8 mouse cellular contexts compared by ENCODE assay signal in the genomic region with DNA sequence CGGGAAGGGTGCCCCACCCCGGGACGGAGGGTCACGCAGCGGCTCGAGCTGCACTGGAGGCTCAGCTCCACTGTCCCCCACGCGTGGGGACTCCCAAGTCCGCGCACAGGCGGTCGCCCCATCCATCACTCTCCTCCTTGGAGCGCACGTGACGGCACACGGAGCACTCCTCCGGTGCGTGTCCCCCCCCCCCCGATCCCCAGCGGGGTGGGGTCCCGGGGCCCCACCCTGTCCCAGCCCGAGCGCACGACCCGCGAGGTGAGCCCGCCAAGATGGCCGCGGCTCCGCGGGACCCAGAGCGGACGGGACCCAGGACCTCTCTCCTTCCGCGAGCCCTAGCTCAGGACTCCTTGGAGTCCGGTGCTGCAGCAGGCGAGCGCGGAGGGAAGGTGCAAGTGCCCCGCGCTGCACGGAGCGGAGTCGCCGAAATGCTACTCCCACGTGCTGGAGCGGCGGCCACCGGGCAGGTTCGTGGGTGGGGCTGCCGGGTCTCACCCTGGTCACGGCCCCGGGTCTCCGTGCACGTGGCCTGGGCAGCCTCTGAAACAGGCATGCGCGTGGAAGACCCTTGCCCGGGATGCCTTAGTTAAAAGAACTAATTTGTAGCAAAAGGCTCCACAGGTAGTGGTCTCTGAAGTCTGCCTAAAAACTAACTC. TPM values are rescaled to one million over a fixed set of nuclear protein-coding genes. Genes with fewer than 3 reads are reported as not detected.
DNase-seq lines count a peak whose midpoint lies in the region; ATAC-seq and TF ChIP-seq lines count a peak whose summit lies in the region.

No protein-coding gene starts in this region.

- peak overlapping the region; percentile 63 for H3K9ac ChIP-seq in hindbrain, postnatal 0 days (replicated peaks; ENCODE audit: low read length)
- peak overlapping the region; percentile 95 for H3K9ac ChIP-seq in liver, embryonic 14.5 days (replicated peaks)
- peak overlapping the region; percentile 83 for H3K9ac ChIP-seq in neural tube, embryonic 13.5 days

- TF ChIP-seq POLR2A in thymus, adult 2 months (IDR thresholded peaks at IDR 0.05; ENCODE audit: control insufficient read depth, extremely low read depth, insufficient read depth, low read length, poor library complexity) = no peak

- no peak for TF ChIP-seq CTCF in hindbrain, postnatal 0 days (IDR thresholded peaks at IDR 0.05; ENCODE audit: low read depth)
- no peak for TF ChIP-seq CTCF in liver, embryonic 14.5 days (IDR thresholded peaks at IDR 0.05; ENCODE audit: low read depth)
- no peak for TF ChIP-seq CTCF in thymus, adult 2 months (IDR thresholded peaks at IDR 0.05; ENCODE audit: borderline replicate concordance, control insufficient read depth, extremely low read depth, insufficient read depth, low read length, poor library complexity)

- no peaks in the 10 kb centered on the region for H3K9me3 ChIP-seq in hindbrain, postnatal 0 days (ENCODE audit: low read length)
- H3K9me3 ChIP-seq in liver, embryonic 14.5 days (ENCODE audit: control insufficient read depth, low read length) = no peaks in the 10 kb centered on the region
- H3K9me3 ChIP-seq in neural tube, embryonic 13.5 days = no peaks in the 10 kb centered on the region

- H3K4me1 ChIP-seq in hindbrain, postnatal 0 days (ENCODE audit: insufficient read depth, low read length) = peaks cover 14% of the 10 kb centered on the region; the same call in 1 of the 2 replicates
- H3K4me1 ChIP-seq in liver, embryonic 14.5 days (replicated peaks; ENCODE audit: control insufficient read depth in 2 of 2, insufficient read depth in 2 of 2, low read length in 1 of 2) = peaks cover 20 to 24% of the 10 kb centered on the region in 2 experiments
- peaks cover 39% of the 10 kb centered on the region for H3K4me1 ChIP-seq in neural tube, embryonic 13.5 days (replicated peaks)
- H3K4me1 ChIP-seq in thymus, adult 2 months (replicated peaks; ENCODE audit: control insufficient read depth, insufficient read depth, low read length) = peaks cover 19% of the 10 kb centered on the region

- TF ChIP-seq EP300 in liver, embryonic 14.5 days (IDR thresholded peaks at IDR 0.05; ENCODE audit: low read depth) = no peak

- peak overlapping the region; percentile 72 for H3K4me3 ChIP-seq in hindbrain, postnatal 0 days (ENCODE audit: low read length)
- H3K4me3 ChIP-seq in liver, embryonic 14.5 days (ENCODE audit: insufficient read depth in 1 of 2, low read depth in 2 of 2, low read length in 2 of 2) = peak overlapping the region; percentile 86 to 92
- peak overlapping the region; percentile 78 for H3K4me3 ChIP-seq in neural tube, embryonic 13.5 days
- peak overlapping the region; percentile 85 for H3K4me3 ChIP-seq in thymus, adult 2 months (ENCODE audit: control insufficient read depth, insufficient read depth, low read length)

- under 1% methylated on average over 50 of the region's 58 CpGs for WGBS in hindbrain, postnatal 0 days
- WGBS in liver, embryonic 14.5 days (ENCODE audit: insufficient replicate concordance) = under 1% methylated on average over 47 of the region's 58 CpGs
- WGBS in neural tube, embryonic 13.5 days = under 1% methylated on average over 46 of the region's 58 CpGs
- WGBS in thymus, adult 2 months = under 1% methylated on average over 58 of the region's 58 CpGs

- ATAC-seq in frontal cortex, adult (ENCODE audit: low TSS enrichment) = peak; percentile 29; the same call in 1 of the 2 replicates
- ATAC-seq in hindbrain, postnatal 0 days = peak; percentile 64
- ATAC-seq in liver, embryonic 14.5 days (ENCODE audit: insufficient read depth) = peak; percentile 61
- ATAC-seq in neural tube, embryonic 13.5 days (ENCODE audit: low read depth) = peak; percentile 68

- H3K27me3 ChIP-seq in hindbrain, postnatal 0 days (ENCODE audit: insufficient read depth, low read length) = no peaks in the 10 kb centered on the region
- H3K27me3 ChIP-seq in liver, embryonic 14.5 days (ENCODE audit: control insufficient read depth, insufficient read depth, low read length) = no peaks in the 10 kb centered on the region
- peaks cover 35% of the 10 kb centered on the region for H3K27me3 ChIP-seq in neural tube, embryonic 13.5 days
- H3K27me3 ChIP-seq in thymus, adult 2 months (ENCODE audit: control insufficient read depth, insufficient read depth, low read length) = no peaks in the 10 kb centered on the region

- no peaks in the 10 kb centered on the region for H3K36me3 ChIP-seq in hindbrain, postnatal 0 days (ENCODE audit: insufficient read depth, low read length)
- H3K36me3 ChIP-seq in liver, embryonic 14.5 days (replicated peaks; ENCODE audit: control insufficient read depth, insufficient read depth, low read depth) = no peaks in the 10 kb centered on the region
- no peaks in the 10 kb centered on the region for H3K36me3 ChIP-seq in neural tube, embryonic 13.5 days
- no peaks in the 10 kb centered on the region for H3K36me3 ChIP-seq in thymus, adult 2 months (ENCODE audit: control insufficient read depth, insufficient read depth, low read length)

- peak overlapping the region; percentile 97 for H3K4me2 ChIP-seq in hindbrain, postnatal 0 days (ENCODE audit: low read depth, low read length)
- H3K4me2 ChIP-seq in liver, embryonic 14.5 days (ENCODE audit: low read depth) = peak overlapping the region; percentile 82
- peak overlapping the region; percentile 95 for H3K4me2 ChIP-seq in neural tube, embryonic 13.5 days

- DNase-seq in frontal cortex, postnatal 25 days (ENCODE audit: low spot score in 2 of 2) = no peak
- DNase-seq in cerebellum, adult 8-10 months = peak; percentile 34
- peak; percentile 56 for DNase-seq in forelimb bud, embryonic 11.5 days (ENCODE audit: low read depth, low spot score)
- peak; percentile 52 for DNase-seq in hindbrain, postnatal 0 days (ENCODE audit: low spot score)
- DNase-seq in liver, embryonic 14.5 days (ENCODE audit: low read depth in 3 of 3, low spot score in 3 of 3) = no peak
- peak; percentile 60 for DNase-seq in thymus, adult 2 months

- peak overlapping the region; percentile 79 for H3K27ac ChIP-seq in hindbrain, postnatal 0 days
- peak overlapping the region; percentile 77 for H3K27ac ChIP-seq in liver, embryonic 14.5 days
- H3K27ac ChIP-seq in neural tube, embryonic 13.5 days (replicated peaks) = peak overlapping the region; percentile 64; the same call in 1 of the 2 replicates
- peak overlapping the region; percentile 78 for H3K27ac ChIP-seq in thymus, adult 2 months (ENCODE audit: control insufficient read depth, insufficient read depth, low read length)

RNA-seq across cellular contexts. Expression of a gene that starts 0.6 kb away (rescaled TPM):
- total RNA-seq in hindbrain, postnatal 0 days (2014; rRNA removed) = 44.7 and 52.6 TPM in 2 replicates
- polyA plus RNA-seq in hindbrain, postnatal 0 days (2015; fragmentation: Nextera tagmentation; extraction: Ambion mirVana) = 62.4 and 72.7 TPM in 2 replicates
- polyA plus RNA-seq in liver, embryonic 14.5 days (2012; rRNA removed) = 17.6 and 31.2 TPM in 2 replicates
- polyA plus RNA-seq in liver, embryonic 14.5 days (2014; fragmentation: Nextera tagmentation; extraction: Ambion mirVana) = 41.7 and 52.8 TPM in 2 replicates
- polyA plus RNA-seq in neural tube, embryonic 13.5 days (2015; fragmentation: Nextera tagmentation; extraction: Ambion mirVana) = 58.5 and 68.3 TPM in 2 replicates
- polyA plus RNA-seq in thymus, adult 2 months (2012; rRNA removed) = 149 and 189 TPM in 2 replicates

Comparison
In these comparisons a context has a peak if more than half of its experiments do, and no peak if none do; other contexts are left out.
1. DNase-seq: peak in cerebellum, adult 8-10 months (single experiment), forelimb bud, embryonic 11.5 days (single experiment), hindbrain, postnatal 0 days (single experiment) and thymus, adult 2 months (single experiment); none in frontal cortex, postnatal 25 days (0 of 2) and liver, embryonic 14.5 days (0 of 3).
2. Peak in every context shown above with its lines, with median percentiles within 50 percentile points of each other: ATAC-seq, H3K27ac ChIP-seq, H3K4me2 ChIP-seq, H3K4me3 ChIP-seq and H3K9ac ChIP-seq.